Mouse (Mus musculus): ENCODE measurements around the gene Sez6l2.

DNA sequence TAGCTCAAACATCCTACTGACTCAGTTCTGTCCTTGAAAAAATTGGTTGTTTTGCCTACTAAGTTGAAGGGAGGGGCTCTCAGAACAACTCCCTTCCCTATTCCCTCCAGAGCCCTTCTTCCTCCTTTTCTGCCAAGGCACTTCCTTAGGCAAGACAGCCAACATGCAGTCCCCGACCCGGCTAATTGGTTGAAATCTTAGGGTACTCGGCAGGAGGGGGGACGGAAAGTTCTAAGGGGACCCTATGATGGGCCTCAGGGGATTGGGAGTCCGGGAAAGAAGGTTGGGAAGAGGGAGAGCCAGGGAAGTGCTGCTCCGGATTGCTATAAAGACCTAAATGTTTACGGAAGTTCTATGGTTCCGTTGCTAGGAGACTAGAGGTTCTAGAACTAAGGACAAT, 25.1 kb downstream of the Sez6l2 start:
- TF ChIP-seq CTCF (IDR thresholded peaks at IDR 0.05; ENCODE audit: borderline replicate concordance, insufficient read depth, low read length) (no peak), POLR2A (IDR thresholded peaks at IDR 0.05; ENCODE audit: low read depth, low read length) (no peak)

All from embryonic fibroblast, embryonic 13.5 days (primary cell).